Mouse (Mus musculus) E14TG2a.4 (cell line): ENCODE data around the gene Pgam1.
A peak's percentile ranks its signal among the peaks of the same experiment; 100 is the strongest.

Experiments used
- H3K27me3 ChIP-seq: 2 replicates; pipeline ENCODE4 v1.6.1; 2014; ENCODE audit warnings: low read length, control low read depth; ENCODE audit not compliant: insufficient read depth
- H3K36me3 ChIP-seq: 2 replicates; pipeline ENCODE4 v1.6.1; 2014; ENCODE audit warnings: low read length, control low read depth; ENCODE audit not compliant: insufficient read depth
- H3K4me1 ChIP-seq: replicated peaks from 2 replicates; pipeline ENCODE4 v1.6.1; 2014; ENCODE audit warnings: low read depth, low read length, control low read depth
- H3K4me3 ChIP-seq: replicated peaks from 2 replicates; pipeline ENCODE4 v1.5.1; 2014; ENCODE audit warnings: mild to moderate bottlenecking, low read length
- H3K9me3 ChIP-seq: 2 replicates; pipeline ENCODE4 v1.6.1; 2014; ENCODE audit warnings: low read length, control low read depth
- CTCF ChIP-seq: conservative IDR thresholded peaks from 2 replicates; pipeline ENCODE4 v1.5.1; 2014; ENCODE audit warnings: low read length
- NANOG ChIP-seq: IDR thresholded peaks from 2 replicates; pipeline ENCODE4 v1.6.1; 2014; ENCODE audit warnings: borderline replicate concordance, low read length, mixed read lengths
- POU5F1 ChIP-seq: IDR thresholded peaks from 2 replicates; pipeline ENCODE4 v1.6.1; 2014; ENCODE audit warnings: low read length, borderline replicate concordance

The Pgam1 gene

GRCm38 (mm10) chr19:41938539-41938938 lies 26.8 kb downstream of the Pgam1 start:
- H3K4me1 ChIP-seq: peaks cover 20% of the 10 kb centered on the region
- TF ChIP-seq CTCF (no peak), NANOG (no peak), POU5F1 (no peak)
- H3K4me3 ChIP-seq: no peak overlapping the region
- peaks cover 12% of the 10 kb centered on the region for H3K9me3 ChIP-seq
- H3K36me3 ChIP-seq: peaks cover 78% of the 10 kb centered on the region
- H3K27me3 ChIP-seq: no peaks in the 10 kb centered on the region

GRCm38 (mm10) chr19:41943841-41944240 lies 32.1 kb downstream of the Pgam1 start:
- Histone ChIP-seq H3K4me1 (no peaks in the 10 kb centered on the region), H3K9me3 (peaks cover 51% of the 10 kb centered on the region), H3K4me3 (no peak overlapping the region), H3K27me3 (no peaks in the 10 kb centered on the region), H3K36me3 (peaks cover 99% of the 10 kb centered on the region)
- TF ChIP-seq CTCF (no peak), NANOG (no peak), POU5F1 (no peak)

- Histone ChIP-seq H3K27me3 (no peaks in the 10 kb centered on the region), H3K36me3 (peaks cover 100% of the 10 kb centered on the region), H3K4me3 (no peak overlapping the region), H3K9me3 (peaks cover 4% of the 10 kb centered on the region; the same call in 1 of the 2 replicates), H3K4me1 (no peaks in the 10 kb centered on the region)
- TF ChIP-seq NANOG: no peak
- TF ChIP-seq POU5F1: no peak
- TF ChIP-seq CTCF: peak; percentile 21; the same call in 1 of the 2 replicates
Observed at GRCm38 (mm10) chr19:41952287-41952686, 40.6 kb downstream of the Pgam1 start.

GRCm38 (mm10) chr19:41953574-41953973 lies 41.9 kb downstream of the Pgam1 start:
- Histone ChIP-seq H3K9me3 (no peaks in the 10 kb centered on the region), H3K4me3 (no peak overlapping the region), H3K36me3 (peaks cover 100% of the 10 kb centered on the region), H3K27me3 (no peaks in the 10 kb centered on the region), H3K4me1 (no peaks in the 10 kb centered on the region)
- TF ChIP-seq NANOG (no peak), CTCF (no peak), POU5F1 (no peak)
